Mouse (Mus musculus) midbrain, embryonic 13.5 days (tissue): ENCODE data around the gene Zfc3h1. TPM values are rescaled to one million over a fixed set of nuclear protein-coding genes. Genes with fewer than 3 reads are reported as not detected.

Source experiments
- ATAC-seq: fragments of 200-750 bp; cut with Nextera tagmentation; 2 replicates; pipeline ENCODE4 v1.8.0; 2017; ENCODE audit warnings: mild to moderate bottlenecking, moderate TSS enrichment, moderate library complexity
- H3K27ac ChIP-seq: fragments of 300-500 bp; sonication (generic); 2 replicates; pipeline ENCODE4 v1.5.1; 2015; ENCODE audit warnings: inconsistent platforms, mild to moderate bottlenecking, moderate library complexity
- H3K27me3 ChIP-seq: fragments of 300-500 bp; sonication (generic); 2 replicates; pipeline ENCODE4 v1.6.1; 2015; ENCODE audit warnings: mild to moderate bottlenecking, inconsistent platforms
- H3K36me3 ChIP-seq: fragments of 300-500 bp; sonication (generic); 2 replicates; pipeline ENCODE4 v1.6.1; 2015; ENCODE audit warnings: mild to moderate bottlenecking, inconsistent platforms
- H3K4me1 ChIP-seq: fragments of 300-500 bp; sonication (generic); replicated peaks from 2 replicates; pipeline ENCODE4 v1.6.1; 2015; ENCODE audit warnings: inconsistent platforms
- H3K4me2 ChIP-seq: fragments of 300-500 bp; sonication (generic); replicated peaks from 2 replicates; pipeline ENCODE4 v1.6.1; 2015; ENCODE audit warnings: moderate library complexity, mild to moderate bottlenecking, inconsistent platforms
- H3K4me3 ChIP-seq: fragments of 300-500 bp; sonication (generic); replicated peaks from 2 replicates; pipeline ENCODE4 v1.5.1; 2015; ENCODE audit warnings: mild to moderate bottlenecking, inconsistent platforms
- H3K9ac ChIP-seq: fragments of 300-500 bp; sonication (generic); replicated peaks from 2 replicates; pipeline ENCODE4 v1.6.1; 2015; ENCODE audit warnings: mild to moderate bottlenecking, inconsistent platforms
- H3K9me3 ChIP-seq: fragments of 300-500 bp; sonication (generic); 2 replicates; pipeline ENCODE4 v1.6.1; 2016; ENCODE audit warnings: mild to moderate bottlenecking, inconsistent platforms
- WGBS: fragments of 180-500 bp; shearing (Covaris S2); methylation state at CpG from one replicate; pipeline ENCODE4 v1.1.7; 2015; 5-methylcytosine and 5-hydroxymethylcytosine counted together
- polyA plus RNA-seq: library from polyadenylated mRNA; unstranded; fragments of >200 nt; fragmentation: Nextera tagmentation; extraction: Ambion mirVana; gene quantifications from 2 replicates; pipeline ENCODE4 v1.2.1, GENCODE M21; 2015

The Zfc3h1 gene
- polyA plus RNA-seq, 1 experiment from 2014 or later = 24.6 TPM

DNA sequence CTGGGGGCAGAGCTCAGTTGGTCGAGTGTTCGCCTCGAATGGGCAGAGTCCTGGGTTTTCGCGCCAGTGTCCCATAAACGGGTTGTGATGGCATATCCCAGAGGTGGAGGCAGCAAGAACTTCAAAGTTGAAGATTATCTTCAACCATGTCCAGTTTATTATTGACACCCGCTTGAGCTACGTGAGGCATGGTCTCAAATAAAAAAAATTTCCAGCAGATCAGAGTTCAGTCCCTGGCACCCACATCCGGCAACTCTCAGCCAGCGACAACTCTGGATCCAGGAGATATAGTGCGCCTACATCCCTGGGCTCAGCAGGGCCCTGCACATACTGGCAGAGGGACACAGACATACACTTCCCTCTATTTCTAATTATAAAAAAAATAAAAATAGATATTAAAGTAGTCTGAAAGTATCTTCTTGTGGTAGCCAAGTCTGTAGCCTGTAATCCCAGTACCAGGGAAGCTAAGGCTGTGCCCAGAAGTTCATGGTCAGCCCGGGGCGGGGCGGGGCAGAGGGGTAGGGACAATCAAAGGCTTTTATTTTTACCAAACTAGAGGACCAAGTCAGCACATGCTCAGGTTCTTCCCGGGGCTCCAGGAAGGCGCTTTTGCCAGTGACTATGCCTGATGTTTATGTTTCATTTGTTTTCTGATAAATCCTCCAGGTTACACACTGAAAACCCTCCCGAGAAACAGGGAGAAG, 26.4 kb upstream of the Zfc3h1 start:
- H3K4me1 ChIP-seq = peaks cover 28% of the 10 kb centered on the region
- no peak for ATAC-seq
- H3K9me3 ChIP-seq = no peaks in the 10 kb centered on the region
- peaks cover 34% of the 10 kb centered on the region for H3K36me3 ChIP-seq
- no peak overlapping the region for H3K9ac ChIP-seq
- H3K4me3 ChIP-seq = no peak overlapping the region
- H3K27ac ChIP-seq = no peak overlapping the region
- no peak overlapping the region for H3K4me2 ChIP-seq
- WGBS = 94% methylated on average over 17 of the region's 17 CpGs
- H3K27me3 ChIP-seq = no peaks in the 10 kb centered on the region

DNA sequence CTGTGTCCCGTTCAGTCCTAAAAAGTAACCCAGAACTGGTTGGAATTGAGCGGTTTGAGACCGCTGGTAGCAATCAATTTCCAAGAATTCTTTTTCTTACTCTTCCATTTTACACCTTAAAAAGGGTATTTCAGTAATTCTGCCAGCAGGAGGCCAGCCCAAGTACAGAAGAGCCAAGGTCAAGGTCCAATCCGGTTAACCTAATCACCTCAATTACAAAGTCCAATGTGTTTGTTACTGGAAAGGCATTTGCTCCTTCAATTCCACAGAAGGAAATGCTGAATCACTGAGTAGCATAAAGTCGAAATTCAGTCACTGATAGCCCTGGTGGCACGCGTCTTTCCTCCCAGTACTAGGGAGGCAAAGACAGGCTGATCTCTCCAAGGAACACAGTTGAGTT, 25.7 kb upstream of the Zfc3h1 start:
- WGBS = 93% methylated on average over 7 of the region's 7 CpGs
- Histone ChIP-seq H3K4me3 (no peak overlapping the region), H3K4me1 (peaks cover 29% of the 10 kb centered on the region), H3K27me3 (no peaks in the 10 kb centered on the region), H3K36me3 (peaks cover 34% of the 10 kb centered on the region), H3K9me3 (no peaks in the 10 kb centered on the region), H3K4me2 (no peak overlapping the region), H3K27ac (no peak overlapping the region), H3K9ac (no peak overlapping the region)
- ATAC-seq = no peak

DNA sequence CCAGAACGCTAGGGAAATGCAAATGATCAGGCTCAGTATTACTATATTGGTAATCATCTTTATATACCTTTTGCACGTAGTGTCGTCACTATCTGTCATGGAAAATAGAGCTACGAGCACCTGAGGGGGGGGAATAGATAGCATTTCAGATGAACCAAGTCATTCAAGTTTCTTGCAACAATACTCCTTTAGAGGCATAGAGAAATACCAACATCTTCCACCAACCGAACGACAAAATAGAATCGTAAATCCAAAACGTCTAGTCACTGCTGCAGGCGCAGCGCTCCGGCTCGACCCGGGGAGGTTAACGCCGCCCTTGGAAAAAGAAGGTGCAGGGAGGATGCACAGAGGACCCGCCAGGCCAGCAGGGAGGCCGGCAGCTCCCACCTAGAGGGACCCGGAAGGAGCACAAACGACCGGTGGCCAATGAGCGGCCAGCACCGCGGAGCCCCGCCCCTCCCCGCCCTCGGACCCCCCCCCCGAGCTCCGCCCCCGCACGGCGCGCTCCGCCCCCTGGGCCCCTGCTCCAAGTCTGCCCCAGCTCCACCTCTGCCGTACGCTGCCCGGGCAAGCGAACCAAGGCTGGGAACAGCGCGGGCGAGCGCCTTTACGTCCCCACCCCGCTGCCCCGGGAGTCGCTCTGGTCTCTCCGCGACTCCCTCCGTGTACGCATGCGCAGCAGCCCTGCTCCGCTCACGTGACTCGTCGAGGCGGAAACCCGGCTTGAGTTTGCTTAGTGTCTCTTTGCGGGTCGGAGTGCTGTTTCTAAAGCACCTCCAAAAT, 22.7 kb upstream of the Zfc3h1 start, which contains the start of gene Tmem19:
TSS of gene Tmem19 (minus strand) at position 662 of the 783 bp plus-strand sequence.
- peak within 1 kb of the TSS; percentile 94 for H3K27ac ChIP-seq
- H3K4me2 ChIP-seq = peak within 1 kb of the TSS; percentile 64
- peak; percentile 100 for ATAC-seq
- H3K4me1 ChIP-seq = peaks cover 26% of the 10 kb centered on the region
- H3K9ac ChIP-seq = peak within 1 kb of the TSS; percentile 70
- H3K9me3 ChIP-seq = no peaks in the 10 kb centered on the region
- WGBS = under 1% methylated on average over 48 of the region's 58 CpGs
- H3K36me3 ChIP-seq = peaks cover 15% of the 10 kb centered on the region
- peak within 1 kb of the TSS; percentile 65 for H3K4me3 ChIP-seq
- no peaks in the 10 kb centered on the region for H3K27me3 ChIP-seq

DNA sequence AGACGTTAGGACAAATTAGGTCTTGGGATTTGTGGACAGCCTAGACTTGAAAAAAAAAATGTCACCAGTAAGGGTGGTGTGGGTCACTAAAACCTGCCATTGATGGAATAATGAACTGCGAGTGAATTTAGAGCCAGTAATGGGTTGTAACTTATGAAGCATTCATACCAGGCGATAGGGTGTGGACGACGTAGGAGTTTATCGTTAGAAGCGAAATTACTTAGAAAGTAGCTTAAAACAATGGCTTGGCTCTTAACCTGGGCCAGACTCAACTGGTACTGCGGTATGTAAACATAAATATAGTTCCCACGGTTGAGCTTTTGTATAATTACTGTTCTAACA, 22.2 kb upstream of the Zfc3h1 start:
- Histone ChIP-seq H3K27me3 (no peaks in the 10 kb centered on the region), H3K27ac (peak overlapping the region; percentile 94), H3K4me2 (peak overlapping the region; percentile 63), H3K9ac (peak overlapping the region; percentile 70), H3K4me1 (peaks cover 26% of the 10 kb centered on the region), H3K36me3 (0 out of 2 replicates have a peak, but pooled peaks cover 10% of the 10 kb centered on the region), H3K9me3 (no peaks in the 10 kb centered on the region), H3K4me3 (peak overlapping the region; percentile 65)
- 9% methylated on average over 9 of the region's 9 CpGs for WGBS
- no peak; the same call in 1 of the 2 replicates for ATAC-seq

DNA sequence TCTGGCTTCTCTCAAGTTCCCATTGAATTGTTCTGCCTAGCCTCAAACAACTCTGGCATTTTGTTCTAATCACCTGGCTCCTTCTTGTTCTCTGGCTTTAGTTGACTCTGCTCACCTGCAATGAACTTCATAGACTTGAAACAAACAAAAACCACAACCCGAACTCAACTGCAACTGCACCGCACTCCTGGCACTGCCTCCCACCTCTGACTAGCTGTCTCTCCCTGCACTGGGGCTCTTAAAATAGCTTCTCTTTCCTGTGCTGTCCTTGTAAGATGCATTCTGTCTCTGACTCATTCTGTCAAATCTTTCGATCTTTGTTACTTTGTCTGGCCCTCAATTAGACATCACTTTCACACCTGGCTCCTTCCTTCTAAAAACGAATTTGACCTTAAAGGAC, 21.6 kb upstream of the Zfc3h1 start:
- no peaks in the 10 kb centered on the region for H3K27me3 ChIP-seq
- H3K36me3 ChIP-seq = 0 out of 2 replicates have a peak, but pooled peaks cover 5% of the 10 kb centered on the region
- no peaks in the 10 kb centered on the region for H3K9me3 ChIP-seq
- WGBS = 92% methylated on average over 4 of the region's 4 CpGs
- H3K9ac ChIP-seq = peak overlapping the region; percentile 70; the same call in 1 of the 2 replicates
- H3K27ac ChIP-seq = no peak overlapping the region; the same call in 1 of the 2 replicates
- no peak for ATAC-seq
- peak overlapping the region; percentile 63 for H3K4me2 ChIP-seq
- H3K4me3 ChIP-seq = peak overlapping the region; percentile 65
- peaks cover 26% of the 10 kb centered on the region for H3K4me1 ChIP-seq

DNA sequence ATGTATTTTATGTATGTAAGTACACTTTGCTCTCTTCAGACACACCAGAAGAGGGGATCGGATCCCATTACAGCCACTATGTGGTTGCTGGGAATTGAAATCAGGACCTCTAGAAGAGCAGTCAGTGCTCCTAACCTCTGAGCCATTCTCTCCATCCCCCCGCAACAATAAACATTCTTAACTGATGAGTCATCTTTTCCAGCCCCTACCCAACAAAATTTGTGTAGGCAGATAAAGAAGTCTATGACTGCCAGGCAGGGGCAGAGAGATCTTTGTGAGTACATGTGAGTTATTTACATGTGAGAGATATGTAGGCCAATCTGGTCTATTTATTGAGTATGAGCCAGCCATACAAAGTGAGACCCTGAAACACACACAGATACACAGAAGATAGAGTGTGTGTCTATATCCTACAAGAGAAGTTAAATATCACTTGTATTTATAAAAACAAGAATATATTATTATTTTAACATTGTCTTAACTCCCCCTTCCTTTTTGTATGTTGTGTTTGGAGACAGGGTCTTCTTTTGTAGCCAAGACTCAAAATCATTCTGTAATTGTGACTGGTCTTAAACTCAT, 3.2 kb upstream of the Zfc3h1 start:
- Histone ChIP-seq H3K4me3 (0 out of 2 replicates have a peak overlapping the region, but pooled peaks have one; percentile 78), H3K27ac (no peak overlapping the region), H3K9ac (no peak overlapping the region), H3K36me3 (no peaks in the 10 kb centered on the region), H3K9me3 (no peaks in the 10 kb centered on the region), H3K4me2 (peak overlapping the region; percentile 73; the same call in 1 of the 2 replicates), H3K27me3 (no peaks in the 10 kb centered on the region), H3K4me1 (peaks cover 41% of the 10 kb centered on the region)
- no peak for ATAC-seq
- WGBS = 84% methylated on average over 2 of the region's 2 CpGs

DNA sequence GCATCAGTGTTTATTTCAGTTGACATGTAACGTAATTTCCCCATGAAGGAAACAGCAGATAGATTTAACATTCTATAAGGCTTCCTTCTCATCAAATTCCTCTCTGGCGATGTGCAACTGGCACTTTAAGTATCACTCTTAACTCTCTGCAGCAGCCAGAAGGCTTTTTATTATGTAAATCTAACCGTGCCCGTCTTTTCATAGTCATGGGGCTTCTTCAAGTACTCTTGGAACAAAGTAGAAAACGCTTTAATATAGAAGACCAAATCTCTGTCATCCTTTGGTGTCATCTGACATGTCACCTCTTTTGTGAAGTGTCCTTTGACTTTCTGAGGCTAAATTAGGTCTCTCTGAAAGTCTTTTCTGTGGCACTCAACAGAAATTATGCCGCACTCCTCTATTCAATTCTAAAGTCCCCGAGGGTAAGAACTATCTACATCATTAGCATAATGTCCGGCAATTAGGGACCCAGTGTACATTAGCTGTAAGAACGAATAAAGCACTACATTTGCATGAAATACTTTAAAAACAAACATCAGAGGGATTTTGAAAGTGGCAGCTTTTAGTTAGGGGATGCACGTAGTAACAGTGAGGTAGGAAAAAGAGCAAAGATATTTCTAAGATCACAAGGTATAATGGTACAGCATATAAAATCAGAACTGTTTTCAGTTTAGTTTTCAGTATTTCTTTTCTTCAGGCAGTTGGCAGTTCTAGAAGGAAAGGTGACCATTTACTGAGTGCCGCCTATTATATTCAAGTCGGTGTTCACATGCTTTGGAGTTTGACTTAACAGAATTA, 1.7 kb upstream of the Zfc3h1 start:
- peak overlapping the region; percentile 86 for H3K9ac ChIP-seq
- H3K4me2 ChIP-seq = peak overlapping the region; percentile 73
- no peaks in the 10 kb centered on the region for H3K36me3 ChIP-seq
- WGBS = 8% methylated on average over 12 of the region's 12 CpGs
- H3K27ac ChIP-seq = peak overlapping the region; percentile 99
- no peak for ATAC-seq
- H3K27me3 ChIP-seq = no peaks in the 10 kb centered on the region
- peaks cover 49% of the 10 kb centered on the region for H3K4me1 ChIP-seq
- peak overlapping the region; percentile 78 for H3K4me3 ChIP-seq
- H3K9me3 ChIP-seq = no peaks in the 10 kb centered on the region

DNA sequence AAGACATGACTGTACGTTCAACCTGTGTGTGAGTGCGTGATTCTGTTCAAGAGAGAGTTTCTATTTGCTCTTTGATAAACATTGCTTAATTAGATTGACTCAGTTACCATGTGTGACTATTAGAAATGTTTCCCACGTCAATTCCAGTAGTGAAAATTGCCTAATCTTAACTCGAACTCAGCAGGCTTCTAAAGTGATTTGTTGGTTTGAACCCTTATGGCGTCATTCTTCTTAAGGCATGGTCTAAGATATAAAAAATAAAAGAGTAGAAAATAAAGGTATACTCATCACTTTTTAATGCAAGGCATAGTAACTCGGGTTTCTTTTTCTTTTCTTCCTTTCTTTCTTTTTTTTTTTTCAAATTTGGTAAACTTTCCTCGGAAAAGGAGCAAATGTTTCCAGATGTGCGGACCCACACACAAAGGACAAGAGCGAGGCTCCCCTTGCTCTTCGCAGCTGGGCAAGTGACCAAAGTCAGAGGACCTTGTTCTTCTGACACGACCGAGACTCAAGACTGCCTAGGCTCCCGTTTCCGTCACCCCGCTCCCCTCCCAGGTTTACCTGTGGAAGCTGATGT, 1.0 kb upstream of the Zfc3h1 start:
- no peak for ATAC-seq
- peak overlapping the region; percentile 73 for H3K4me2 ChIP-seq
- 1% methylated on average over 15 of the region's 15 CpGs for WGBS
- peak overlapping the region; percentile 86 for H3K9ac ChIP-seq
- no peaks in the 10 kb centered on the region for H3K36me3 ChIP-seq
- no peaks in the 10 kb centered on the region for H3K27me3 ChIP-seq
- no peaks in the 10 kb centered on the region for H3K9me3 ChIP-seq
- H3K27ac ChIP-seq = peak overlapping the region; percentile 99
- peak overlapping the region; percentile 78 for H3K4me3 ChIP-seq
- H3K4me1 ChIP-seq = peaks cover 56% of the 10 kb centered on the region

DNA sequence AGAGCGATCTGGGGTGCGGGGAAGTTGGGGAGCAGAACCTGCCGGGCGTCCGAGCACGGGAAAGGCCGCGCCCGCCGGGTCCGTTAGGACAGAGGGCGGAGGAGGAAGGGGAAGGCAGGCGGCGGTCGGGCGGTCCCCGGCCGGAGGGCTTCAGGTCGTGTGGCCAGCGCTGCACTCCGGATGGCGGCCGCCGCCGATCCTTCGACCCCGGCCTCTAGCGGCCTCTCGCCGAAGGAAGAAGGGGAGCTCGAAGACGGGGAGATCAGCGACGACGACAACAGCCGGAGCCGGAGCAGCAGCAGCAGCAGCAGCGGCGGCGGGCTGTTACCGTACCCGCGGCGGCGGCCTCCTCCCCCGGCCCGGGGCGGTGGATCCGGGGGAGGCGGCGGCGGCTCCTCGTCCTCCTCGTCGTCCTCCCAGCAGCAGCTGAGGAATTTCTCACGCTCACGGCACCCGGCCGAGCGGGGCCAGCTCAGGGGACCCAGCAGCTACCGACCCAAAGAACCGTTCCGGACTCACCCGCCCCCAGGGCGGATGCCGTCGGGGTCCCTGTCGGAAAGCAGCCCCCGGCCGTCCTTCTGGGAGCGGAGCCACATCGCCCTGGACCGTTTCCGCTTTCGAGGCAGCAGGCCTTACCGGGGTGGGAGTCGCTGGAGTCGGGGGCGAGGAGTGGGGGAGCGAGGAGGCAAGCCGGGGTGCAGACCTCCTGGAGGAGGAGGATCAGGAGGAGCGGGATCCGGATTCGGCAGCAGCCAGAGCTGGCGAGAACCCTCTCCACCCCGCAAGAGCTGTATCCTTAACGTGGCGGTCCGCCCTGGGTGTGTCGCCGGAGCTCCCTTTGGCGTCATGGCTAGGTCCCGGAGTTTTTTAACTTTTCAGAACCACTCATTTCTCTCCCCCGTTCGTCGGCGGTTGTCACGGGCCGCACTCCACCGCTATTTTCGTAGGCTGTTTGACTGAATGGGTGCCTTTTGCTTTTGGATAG, 551 bp downstream of the Zfc3h1 start:
- H3K4me3 ChIP-seq = peak overlapping the region; percentile 78
- no peaks in the 10 kb centered on the region for H3K27me3 ChIP-seq
- peak overlapping the region; percentile 97 for H3K9ac ChIP-seq
- peak overlapping the region; percentile 99 for H3K27ac ChIP-seq
- peak overlapping the region; percentile 72 for H3K4me2 ChIP-seq
- H3K4me1 ChIP-seq = peaks cover 64% of the 10 kb centered on the region
- ATAC-seq = no peak; the same call in 1 of the 2 replicates
- under 1% methylated on average over 98 of the region's 101 CpGs for WGBS
- no peaks in the 10 kb centered on the region for H3K9me3 ChIP-seq
- H3K36me3 ChIP-seq = peaks cover 5% of the 10 kb centered on the region

DNA sequence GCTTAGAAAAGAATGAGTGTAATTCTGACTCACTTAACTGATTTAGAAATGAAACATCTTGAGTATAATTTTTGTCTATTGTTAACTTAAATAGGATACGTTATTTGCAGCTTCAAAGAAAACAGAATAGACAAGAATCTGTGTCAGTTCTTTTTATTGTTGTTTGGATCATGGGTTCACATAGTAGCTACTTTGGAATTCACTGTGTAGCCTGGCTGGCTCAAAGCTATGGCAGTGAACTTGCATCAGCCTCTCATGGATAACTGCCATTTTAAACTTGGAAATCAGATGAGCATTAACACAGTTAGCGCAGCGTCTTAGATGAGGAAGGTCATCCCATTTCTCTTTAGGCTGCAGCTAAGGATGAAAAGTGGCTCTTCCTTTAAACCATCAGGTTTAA, 3.1 kb downstream of the Zfc3h1 start:
- 88% methylated on average over 3 of the region's 3 CpGs for WGBS
- no peak overlapping the region for H3K27ac ChIP-seq
- H3K9ac ChIP-seq = peak overlapping the region; percentile 11; the same call in 1 of the 2 replicates
- ATAC-seq = no peak
- H3K36me3 ChIP-seq = peaks cover 13% of the 10 kb centered on the region
- H3K9me3 ChIP-seq = no peaks in the 10 kb centered on the region
- peaks cover 54% of the 10 kb centered on the region for H3K4me1 ChIP-seq
- 0 out of 2 replicates have a peak overlapping the region, but pooled peaks have one; percentile 11 for H3K4me3 ChIP-seq
- H3K4me2 ChIP-seq = peak overlapping the region; percentile 25
- no peaks in the 10 kb centered on the region for H3K27me3 ChIP-seq
